Mouse (Mus musculus) Patski (cell line): Measurements from ENCODE around the gene Atp2a1. TPM values are rescaled to one million over a fixed set of nuclear protein-coding genes. Genes with fewer than 3 reads are reported as not detected.

Source experiments
- ATAC-seq: fragments of 100-300 bp; one replicate; pipeline ENCODE4 v1.8.0; 2021
- CTCF ChIA-PET: fragments of 350-600 bp; sonication (Branson Sonifier 250); formaldehyde crosslinking; loops from one replicate; lab custom pipeline; 2022; ENCODE audit warnings: inconsistent platforms; lab: Charles Lee
- POLR2A ChIA-PET: fragments of 350-600 bp; sonication (Branson Sonifier 250); formaldehyde crosslinking; loops from one replicate; lab custom pipeline; 2022; ENCODE audit warnings: antibody characterized with exemption, inconsistent platforms; lab: Charles Lee
- DNase-seq: peaks from one replicate; pipeline ENCODE4 v3.0.0-alpha.2; 2011; ENCODE audit warnings: low read depth, low spot score
- H3K27me3 ChIP-seq: fragments of 371-371 bp; one replicate; pipeline ENCODE4 v1.5.1; 2021
- CTCF ChIP-seq: fragments of 100-300 bp; IDR thresholded peaks from one replicate; pipeline ENCODE4 v1.5.1; 2021
- in situ Hi-C: fragments of 300-500 bp; cut with MboI; formaldehyde crosslinking; loops from 3 replicates; pipeline ENCODE4 v1.11.1; 2018; ENCODE audit warnings: low pct_unique_long_range_greater_than_20kb, mixed read lengths
- polyA plus RNA-seq: library from polyadenylated mRNA; unstranded; gene quantifications from one replicate; pipeline ENCODE4 v1.2.3, GENCODE M21; 2021

Atp2a1 gene
- polyA plus RNA-seq, 1 experiment from 2014 or later = 0.10 TPM

- H3K27me3 ChIP-seq = no peaks in the 10 kb centered on the region
- ChIA-PET CTCF (no interaction called here), POLR2A (no interaction called here)
- DNase-seq (no peak), ATAC-seq (no peak)
- TF ChIP-seq CTCF = no peak
- in situ Hi-C loops = no loop called here
Measured at GRCm38 (mm10) chr7:126456382-126457266, 6.3 kb downstream of the Atp2a1 start.

GRCm38 (mm10) chr7:126455242-126455641, 7.7 kb downstream of the Atp2a1 start:
- H3K27me3 ChIP-seq = no peaks in the 10 kb centered on the region
- POLR2A ChIA-PET = no interaction called here
- no peak for ATAC-seq
- no peak for DNase-seq
- no peak for TF ChIP-seq CTCF
- CTCF ChIA-PET = no interaction called here
- in situ Hi-C loops = no loop called here

- no peak for ATAC-seq
- DNase-seq = no peak
- in situ Hi-C loops = no loop called here
- no peaks in the 10 kb centered on the region for H3K27me3 ChIP-seq
- CTCF ChIA-PET = interaction anchor here (1.5 kb wide), 1 partner anchor 28 kb away, joined by 3 read pairs; no protein-coding TSS in a partner anchor
- POLR2A ChIA-PET = no interaction called here
- no peak for TF ChIP-seq CTCF
Measured at GRCm38 (mm10) chr7:126453861-126454260, 9.0 kb downstream of the Atp2a1 start.

- H3K27me3 ChIP-seq = no peaks in the 10 kb centered on the region
- in situ Hi-C loops = no loop called here
- no peak for TF ChIP-seq CTCF
- ATAC-seq = no peak
- POLR2A ChIA-PET = no interaction called here
- no peak for DNase-seq
- CTCF ChIA-PET = no interaction called here
Measured at GRCm38 (mm10) chr7:126452244-126452643, 10.7 kb downstream of the Atp2a1 start.

GRCm38 (mm10) chr7:126450641-126451040, 12.3 kb downstream of the Atp2a1 start:
- ATAC-seq (no peak), DNase-seq (no peak)
- TF ChIP-seq CTCF = no peak
- ChIA-PET CTCF (no interaction called here), POLR2A (no interaction called here)
- in situ Hi-C loops = no loop called here
- no peaks in the 10 kb centered on the region for H3K27me3 ChIP-seq

GRCm38 (mm10) chr7:126449991-126450390, 12.9 kb downstream of the Atp2a1 start:
- CTCF ChIA-PET = interaction anchor here (1.0 kb wide), 1 partner anchor 13 kb away, joined by 4 read pairs; no protein-coding TSS in a partner anchor
- no peak for TF ChIP-seq CTCF
- no peak for ATAC-seq
- DNase-seq = no peak
- in situ Hi-C loops = no loop called here
- POLR2A ChIA-PET = no interaction called here
- no peaks in the 10 kb centered on the region for H3K27me3 ChIP-seq

GRCm38 (mm10) chr7:126448481-126448880, 14.4 kb downstream of the Atp2a1 start:
- no peak for TF ChIP-seq CTCF
- no peak for DNase-seq
- ChIA-PET CTCF (no interaction called here), POLR2A (no interaction called here)
- ATAC-seq = no peak
- no peaks in the 10 kb centered on the region for H3K27me3 ChIP-seq
- in situ Hi-C loops = no loop called here

- ChIA-PET POLR2A (no interaction called here), CTCF (interaction anchor here (1.3 kb wide), 1 partner anchor 10 kb away, joined by 3 read pairs; no protein-coding TSS in a partner anchor)
- in situ Hi-C loops = no loop called here
- DNase-seq (no peak), ATAC-seq (no peak)
- H3K27me3 ChIP-seq = no peaks in the 10 kb centered on the region
- no peak for TF ChIP-seq CTCF
Measured at GRCm38 (mm10) chr7:126446217-126446616, 16.7 kb downstream of the Atp2a1 start.

GRCm38 (mm10) chr7:126445104-126445815, 17.6 kb downstream of the Atp2a1 start:
- ChIA-PET POLR2A (no interaction called here), CTCF (interaction anchor here (1.1 to 1.3 kb wide), 2 partner anchors 9 to 13 kb away, joined by 3 read pairs; no protein-coding TSS in a partner anchor)
- ATAC-seq (no peak), DNase-seq (no peak)
- in situ Hi-C loops = no loop called here
- TF ChIP-seq CTCF = no peak
- H3K27me3 ChIP-seq = no peaks in the 10 kb centered on the region

- CTCF ChIA-PET = interaction anchor here (1.1 kb wide), 1 partner anchor 12 kb away, joined by 3 read pairs; no protein-coding TSS in a partner anchor
- H3K27me3 ChIP-seq = no peaks in the 10 kb centered on the region
- POLR2A ChIA-PET = interaction anchor here (0.5 kb wide), 1 partner anchor 286 kb away, joined by 5 read pairs; no protein-coding TSS in a partner anchor
- no peak for ATAC-seq
- DNase-seq = no peak
- no peak for TF ChIP-seq CTCF
- in situ Hi-C loops = no loop called here
Measured at GRCm38 (mm10) chr7:126444536-126444935, 18.4 kb downstream of the Atp2a1 start.
